Mouse (Mus musculus): ENCODE data around the gene Ifnl2. TPM values are rescaled to one million over a fixed set of nuclear protein-coding genes. Genes with fewer than 3 reads are reported as not detected.
"Not testable (repeated sequence)": the region's sequence is repeated elsewhere in the genome, so short reads cannot be mapped to it uniquely, and the experiment has no call there.

Ifnl2 gene
- polyA plus RNA-seq (2014; fragmentation: Nextera tagmentation; extraction: Ambion mirVana), result not detected in 2 replicates

- not testable (repeated sequence) for H3K9ac ChIP-seq (replicated peaks; ENCODE audit: low read length); H3K27me3 ChIP-seq (ENCODE audit: control insufficient read depth, insufficient read depth, low read length); H3K9me3 ChIP-seq (replicated peaks; ENCODE audit: control insufficient read depth, low read length); H3K4me2 ChIP-seq (ENCODE audit: low read depth, low read length); H3K4me1 ChIP-seq (ENCODE audit: control insufficient read depth, insufficient read depth, low read length); DNase-seq (ENCODE audit: low spot score); ATAC-seq (replicated peaks; ENCODE audit: insufficient number of reproducible peaks, low FRiP score, low TSS enrichment, low read depth); H3K4me3 ChIP-seq (ENCODE audit: low read depth, low read length); H3K27ac ChIP-seq (replicated peaks; ENCODE audit: low read depth, low read length); H3K36me3 ChIP-seq (replicated peaks; ENCODE audit: control insufficient read depth, insufficient read depth, low read depth, low read length)
- 69% methylated on average over 8 of the region's 8 CpGs for WGBS
These were observed at the start of gene Ifnl2 for GRCm38 (mm10) chr7:28510405-28510974. Gene Ifnl2 (minus strand): TSS chr7:28510455.

GRCm38 (mm10) chr7:28558486-28558885 is 48.2 kb upstream of the Ifnl2 start:
- H3K4me1 ChIP-seq (ENCODE audit: control insufficient read depth, insufficient read depth, low read length), result no peaks in the 10 kb centered on the region
- WGBS, result 49% methylated on average over 4 of the region's 4 CpGs
- no peaks in the 10 kb centered on the region for H3K9me3 ChIP-seq (replicated peaks; ENCODE audit: control insufficient read depth, low read length)
- no peak overlapping the region for H3K27ac ChIP-seq (replicated peaks; ENCODE audit: low read depth, low read length)
- peaks cover 10% of the 10 kb centered on the region for H3K36me3 ChIP-seq (replicated peaks; ENCODE audit: control insufficient read depth, insufficient read depth, low read depth, low read length)
- no peak for DNase-seq (ENCODE audit: low spot score)
- H3K4me2 ChIP-seq (ENCODE audit: low read depth, low read length), result no peak overlapping the region
- no peaks in the 10 kb centered on the region for H3K27me3 ChIP-seq (ENCODE audit: control insufficient read depth, insufficient read depth, low read length)
- no peak for ATAC-seq (replicated peaks; ENCODE audit: insufficient number of reproducible peaks, low FRiP score, low TSS enrichment, low read depth)
- no peak overlapping the region for H3K4me3 ChIP-seq (ENCODE audit: low read depth, low read length)
- H3K9ac ChIP-seq (replicated peaks; ENCODE audit: low read length), result no peak overlapping the region

DNA sequence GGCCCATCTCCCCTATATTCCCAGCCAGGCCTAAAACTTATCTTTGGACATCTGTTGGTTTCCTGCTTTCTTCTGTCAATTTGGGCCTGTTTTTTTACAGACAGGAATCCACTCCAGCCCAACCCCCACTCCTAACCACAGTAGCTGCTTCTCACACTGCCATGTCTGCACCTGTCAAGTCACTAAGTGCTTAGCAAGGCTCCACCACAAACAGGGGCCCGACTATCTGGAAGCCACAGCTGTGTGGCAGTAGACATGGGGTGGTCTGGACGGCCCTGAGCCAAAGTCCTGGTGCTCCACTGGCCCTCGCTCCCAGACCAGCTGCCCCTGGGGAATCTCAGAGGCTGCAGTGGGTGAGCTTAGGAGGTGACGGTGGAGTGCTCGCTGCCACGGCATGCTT is 47.5 kb upstream of the Ifnl2 start:
- Histone ChIP-seq H3K27ac (replicated peaks; ENCODE audit: low read depth, low read length) (no peak overlapping the region), H3K36me3 (replicated peaks; ENCODE audit: control insufficient read depth, insufficient read depth, low read depth, low read length) (peaks cover 10% of the 10 kb centered on the region), H3K4me3 (ENCODE audit: low read depth, low read length) (no peak overlapping the region), H3K9ac (replicated peaks; ENCODE audit: low read length) (no peak overlapping the region), H3K4me2 (ENCODE audit: low read depth, low read length) (no peak overlapping the region), H3K27me3 (ENCODE audit: control insufficient read depth, insufficient read depth, low read length) (no peaks in the 10 kb centered on the region), H3K4me1 (ENCODE audit: control insufficient read depth, insufficient read depth, low read length) (no peaks in the 10 kb centered on the region), H3K9me3 (replicated peaks; ENCODE audit: control insufficient read depth, low read length) (no peaks in the 10 kb centered on the region)
- 71% methylated on average over 6 of the region's 6 CpGs for WGBS
- no peak for ATAC-seq (replicated peaks; ENCODE audit: insufficient number of reproducible peaks, low FRiP score, low TSS enrichment, low read depth)
- DNase-seq (ENCODE audit: low spot score), result no peak

DNA sequence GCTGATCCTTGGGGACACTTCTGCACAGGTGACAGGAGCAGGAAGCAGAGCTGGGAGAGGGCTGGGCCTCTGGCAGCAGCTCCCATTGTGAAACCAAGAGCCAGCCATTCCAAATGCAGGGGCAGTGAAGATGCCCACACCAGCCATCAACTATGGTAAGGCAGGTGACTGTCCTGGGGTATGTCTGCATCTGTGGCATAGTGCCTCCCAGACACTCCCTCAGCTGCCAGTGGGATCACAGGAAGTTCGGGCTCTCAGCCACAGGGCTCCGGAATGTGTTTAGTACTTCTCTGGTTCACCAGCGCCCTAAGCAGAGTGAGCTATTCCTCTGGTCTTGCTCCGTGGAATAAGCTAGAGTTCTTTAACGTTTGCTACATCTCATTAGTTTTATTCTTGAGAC is 46.8 kb upstream of the Ifnl2 start:
- H3K4me2 ChIP-seq (ENCODE audit: low read depth, low read length), result no peak overlapping the region
- no peaks in the 10 kb centered on the region for H3K9me3 ChIP-seq (replicated peaks; ENCODE audit: control insufficient read depth, low read length)
- ATAC-seq (replicated peaks; ENCODE audit: insufficient number of reproducible peaks, low FRiP score, low TSS enrichment, low read depth) (no peak), DNase-seq (ENCODE audit: low spot score) (no peak)
- no peaks in the 10 kb centered on the region for H3K4me1 ChIP-seq (ENCODE audit: control insufficient read depth, insufficient read depth, low read length)
- H3K9ac ChIP-seq (replicated peaks; ENCODE audit: low read length), result no peak overlapping the region
- 82% methylated on average over 5 of the region's 5 CpGs for WGBS
- H3K4me3 ChIP-seq (ENCODE audit: low read depth, low read length), result no peak overlapping the region
- H3K27ac ChIP-seq (replicated peaks; ENCODE audit: low read depth, low read length), result no peak overlapping the region
- H3K36me3 ChIP-seq (replicated peaks; ENCODE audit: control insufficient read depth, insufficient read depth, low read depth, low read length), result peaks cover 10% of the 10 kb centered on the region
- H3K27me3 ChIP-seq (ENCODE audit: control insufficient read depth, insufficient read depth, low read length), result no peaks in the 10 kb centered on the region

GRCm38 (mm10) chr7:28555939-28556535 is 45.8 kb upstream of the Ifnl2 start:
- 21% methylated on average over 5 of the region's 5 CpGs for WGBS
- Histone ChIP-seq H3K9me3 (replicated peaks; ENCODE audit: control insufficient read depth, low read length) (no peaks in the 10 kb centered on the region), H3K4me3 (ENCODE audit: low read depth, low read length) (no peak overlapping the region)

DNA sequence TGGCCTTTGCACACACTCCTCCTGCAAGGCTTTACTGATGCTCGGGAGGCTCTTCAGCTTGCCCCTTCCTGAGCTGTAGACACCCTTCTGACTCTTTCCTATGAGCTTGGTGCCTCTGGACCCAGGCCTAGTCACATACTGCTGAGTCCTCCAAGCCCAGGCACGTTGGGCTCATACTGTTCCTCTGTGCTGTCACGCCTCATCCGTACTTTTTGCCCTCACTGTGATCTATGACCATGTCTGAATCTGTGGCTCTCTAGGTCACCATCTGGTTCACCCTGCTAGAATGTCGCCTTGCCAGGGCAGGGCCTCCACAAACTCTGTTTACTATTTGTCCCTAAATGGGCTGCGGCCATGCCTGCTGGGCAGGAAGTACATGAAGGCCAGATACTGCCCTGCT is 42.8 kb upstream of the Ifnl2 start:
- no peak overlapping the region for H3K4me3 ChIP-seq (ENCODE audit: low read depth, low read length)
- no peak overlapping the region for H3K4me2 ChIP-seq (ENCODE audit: low read depth, low read length)
- H3K4me1 ChIP-seq (ENCODE audit: control insufficient read depth, insufficient read depth, low read length), result no peaks in the 10 kb centered on the region
- H3K9me3 ChIP-seq (replicated peaks; ENCODE audit: control insufficient read depth, low read length), result no peaks in the 10 kb centered on the region
- H3K36me3 ChIP-seq (replicated peaks; ENCODE audit: control insufficient read depth, insufficient read depth, low read depth, low read length), result no peaks in the 10 kb centered on the region
- WGBS, result 85% methylated on average over 6 of the region's 6 CpGs
- no peaks in the 10 kb centered on the region for H3K27me3 ChIP-seq (ENCODE audit: control insufficient read depth, insufficient read depth, low read length)
- H3K9ac ChIP-seq (replicated peaks; ENCODE audit: low read length), result no peak overlapping the region
- ATAC-seq (replicated peaks; ENCODE audit: insufficient number of reproducible peaks, low FRiP score, low TSS enrichment, low read depth), result no peak
- H3K27ac ChIP-seq (replicated peaks; ENCODE audit: low read depth, low read length), result no peak overlapping the region
- no peak for DNase-seq (ENCODE audit: low spot score)

More at GRCm38 (mm10) chr7:28555939-28556535, 45.8 kb upstream of the Ifnl2 start:
- ATAC-seq (replicated peaks; ENCODE audit: insufficient number of reproducible peaks, low FRiP score, low TSS enrichment, low read depth), result no peak
- no peak overlapping the region for H3K27ac ChIP-seq (replicated peaks; ENCODE audit: low read depth, low read length)
- DNase-seq (ENCODE audit: low spot score), result no peak
- H3K4me2 ChIP-seq (ENCODE audit: low read depth, low read length), result no peak overlapping the region
- H3K9ac ChIP-seq (replicated peaks; ENCODE audit: low read length), result no peak overlapping the region
- no peaks in the 10 kb centered on the region for H3K4me1 ChIP-seq (ENCODE audit: control insufficient read depth, insufficient read depth, low read length)
- H3K27me3 ChIP-seq (ENCODE audit: control insufficient read depth, insufficient read depth, low read length), result no peaks in the 10 kb centered on the region
- peaks cover 10% of the 10 kb centered on the region for H3K36me3 ChIP-seq (replicated peaks; ENCODE audit: control insufficient read depth, insufficient read depth, low read depth, low read length)

- DNase-seq (ENCODE audit: low spot score) (no peak), ATAC-seq (replicated peaks; ENCODE audit: insufficient number of reproducible peaks, low FRiP score, low TSS enrichment, low read depth) (no peak)
- no peak overlapping the region for H3K27ac ChIP-seq (replicated peaks; ENCODE audit: low read depth, low read length)
- H3K4me3 ChIP-seq (ENCODE audit: low read depth, low read length), result peak overlapping the region; percentile 25; the same call in 1 of the 2 replicates
- H3K27me3 ChIP-seq (ENCODE audit: control insufficient read depth, insufficient read depth, low read length), result peaks cover 31% of the 10 kb centered on the region
- no peak overlapping the region for H3K9ac ChIP-seq (replicated peaks; ENCODE audit: low read length)
- H3K4me2 ChIP-seq (ENCODE audit: low read depth, low read length), result no peak overlapping the region
- WGBS, result 56% methylated on average over 7 of the region's 7 CpGs
- H3K9me3 ChIP-seq (replicated peaks; ENCODE audit: control insufficient read depth, low read length), result no peaks in the 10 kb centered on the region
- H3K36me3 ChIP-seq (replicated peaks; ENCODE audit: control insufficient read depth, insufficient read depth, low read depth, low read length), result no peaks in the 10 kb centered on the region
- peaks cover 2% of the 10 kb centered on the region for H3K4me1 ChIP-seq (ENCODE audit: control insufficient read depth, insufficient read depth, low read length)
These were observed 37.4 kb upstream of the Ifnl2 start for GRCm38 (mm10) chr7:28547628-28548027.

DNA sequence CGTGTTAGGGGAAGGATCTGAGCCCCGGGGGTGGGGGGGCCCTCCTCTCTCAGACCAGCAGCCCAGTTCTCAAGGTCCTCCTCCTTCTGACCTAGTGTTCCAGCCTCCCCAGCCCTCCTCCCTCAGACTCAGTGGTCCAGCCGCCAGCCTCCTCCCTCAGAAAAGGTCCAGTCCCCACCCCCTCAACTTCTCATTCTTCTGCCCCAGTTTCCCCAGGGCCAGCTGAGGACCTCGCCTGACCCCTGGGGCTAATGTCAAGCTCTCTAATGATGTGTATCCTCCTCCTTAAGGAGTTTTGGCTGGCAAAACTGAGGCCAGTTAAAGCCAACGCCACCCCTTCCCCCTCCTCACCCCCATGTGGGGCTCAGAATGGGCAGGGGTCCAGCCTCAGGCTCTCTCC is 36.9 kb upstream of the Ifnl2 start, which contains the start of gene Nccrp1:
TSS of gene Nccrp1 (minus strand) at position 101 of the 400 bp plus-strand sequence.
- Histone ChIP-seq H3K4me1 (ENCODE audit: control insufficient read depth, insufficient read depth, low read length) (peaks cover 2% of the 10 kb centered on the region), H3K36me3 (replicated peaks; ENCODE audit: control insufficient read depth, insufficient read depth, low read depth, low read length) (no peaks in the 10 kb centered on the region), H3K4me2 (ENCODE audit: low read depth, low read length) (peak within 1 kb of the TSS; percentile 54), H3K9me3 (replicated peaks; ENCODE audit: control insufficient read depth, low read length) (no peaks in the 10 kb centered on the region), H3K27ac (replicated peaks; ENCODE audit: low read depth, low read length) (no peak within 1 kb of the TSS), H3K27me3 (ENCODE audit: control insufficient read depth, insufficient read depth, low read length) (peaks cover 31% of the 10 kb centered on the region), H3K4me3 (ENCODE audit: low read depth, low read length) (peak within 1 kb of the TSS; percentile 25), H3K9ac (replicated peaks; ENCODE audit: low read length) (peak within 1 kb of the TSS; percentile 39)
- WGBS, result 1% methylated on average over 5 of the region's 5 CpGs
- ATAC-seq (replicated peaks; ENCODE audit: insufficient number of reproducible peaks, low FRiP score, low TSS enrichment, low read depth), result no peak
- DNase-seq (ENCODE audit: low spot score), result no peak

All from embryonic facial prominence, embryonic 11.5 days (tissue).